Mouse (Mus musculus): ENCODE data around the gene Sebox. TPM values are rescaled to one million over a fixed set of nuclear protein-coding genes. Genes with fewer than 3 reads are reported as not detected.

The Sebox gene
- not detected in 2 replicates for polyA plus RNA-seq (2014; fragmentation: Nextera tagmentation; extraction: Ambion mirVana)

- Histone ChIP-seq H3K27me3 (ENCODE audit: control insufficient read depth, insufficient read depth, low read length) (peaks cover 5% of the 10 kb centered on the region; the same call in 1 of the 2 replicates), H3K27ac (replicated peaks; ENCODE audit: low read depth, low read length) (no peak within 1 kb of the TSS), H3K4me3 (ENCODE audit: low read depth, low read length) (no peak within 1 kb of the TSS), H3K36me3 (replicated peaks; ENCODE audit: control insufficient read depth, insufficient read depth, low read depth, low read length) (no peaks in the 10 kb centered on the region; the same call in 1 of the 2 replicates), H3K4me1 (ENCODE audit: control insufficient read depth, insufficient read depth, low read length) (no peaks in the 10 kb centered on the region), H3K9me3 (replicated peaks; ENCODE audit: control insufficient read depth, low read length) (no peaks in the 10 kb centered on the region), H3K4me2 (ENCODE audit: low read depth, low read length) (no peak within 1 kb of the TSS), H3K9ac (replicated peaks; ENCODE audit: low read length) (no peak within 1 kb of the TSS)
- no peak for DNase-seq (ENCODE audit: low spot score)
- WGBS: 69% methylated on average over 7 of the region's 7 CpGs
- ATAC-seq (replicated peaks; ENCODE audit: insufficient number of reproducible peaks, low FRiP score, low TSS enrichment, low read depth): no peak
Measured at GRCm38 (mm10) chr11:78502909-78503650, at the start of gene Sebox. Gene Sebox, plus strand, starts transcription at chr11:78503447.

GRCm38 (mm10) chr11:78453675-78454074, 49.6 kb upstream of the Sebox start:
- Histone ChIP-seq H3K36me3 (replicated peaks; ENCODE audit: control insufficient read depth, insufficient read depth, low read depth, low read length) (no peaks in the 10 kb centered on the region), H3K27me3 (ENCODE audit: control insufficient read depth, insufficient read depth, low read length) (no peaks in the 10 kb centered on the region), H3K4me1 (ENCODE audit: control insufficient read depth, insufficient read depth, low read length) (no peaks in the 10 kb centered on the region), H3K4me2 (ENCODE audit: low read depth, low read length) (no peak overlapping the region), H3K27ac (replicated peaks; ENCODE audit: low read depth, low read length) (no peak overlapping the region), H3K9ac (replicated peaks; ENCODE audit: low read length) (no peak overlapping the region), H3K9me3 (replicated peaks; ENCODE audit: control insufficient read depth, low read length) (no peaks in the 10 kb centered on the region), H3K4me3 (ENCODE audit: low read depth, low read length) (no peak overlapping the region)
- ATAC-seq (replicated peaks; ENCODE audit: insufficient number of reproducible peaks, low FRiP score, low TSS enrichment, low read depth) (no peak), DNase-seq (ENCODE audit: low spot score) (peak; percentile 73)
- 9% methylated on average over 4 of the region's 4 CpGs for WGBS

GRCm38 (mm10) chr11:78454276-78454675, 49.0 kb upstream of the Sebox start:
- no peak overlapping the region for H3K9ac ChIP-seq (replicated peaks; ENCODE audit: low read length)
- ATAC-seq (replicated peaks; ENCODE audit: insufficient number of reproducible peaks, low FRiP score, low TSS enrichment, low read depth): no peak
- no peaks in the 10 kb centered on the region for H3K36me3 ChIP-seq (replicated peaks; ENCODE audit: control insufficient read depth, insufficient read depth, low read depth, low read length)
- no peak overlapping the region for H3K4me2 ChIP-seq (ENCODE audit: low read depth, low read length)
- H3K4me1 ChIP-seq (ENCODE audit: control insufficient read depth, insufficient read depth, low read length): no peaks in the 10 kb centered on the region
- WGBS: 75% methylated on average over 7 of the region's 7 CpGs
- no peaks in the 10 kb centered on the region for H3K27me3 ChIP-seq (ENCODE audit: control insufficient read depth, insufficient read depth, low read length)
- no peak overlapping the region for H3K4me3 ChIP-seq (ENCODE audit: low read depth, low read length)
- no peak overlapping the region for H3K27ac ChIP-seq (replicated peaks; ENCODE audit: low read depth, low read length)
- no peak for DNase-seq (ENCODE audit: low spot score)
- no peaks in the 10 kb centered on the region for H3K9me3 ChIP-seq (replicated peaks; ENCODE audit: control insufficient read depth, low read length)

GRCm38 (mm10) chr11:78455308-78455707, 47.9 kb upstream of the Sebox start:
- WGBS: 48% methylated on average over 5 of the region's 5 CpGs
- Histone ChIP-seq H3K27me3 (ENCODE audit: control insufficient read depth, insufficient read depth, low read length) (no peaks in the 10 kb centered on the region), H3K27ac (replicated peaks; ENCODE audit: low read depth, low read length) (no peak overlapping the region), H3K4me2 (ENCODE audit: low read depth, low read length) (no peak overlapping the region), H3K4me1 (ENCODE audit: control insufficient read depth, insufficient read depth, low read length) (no peaks in the 10 kb centered on the region), H3K9ac (replicated peaks; ENCODE audit: low read length) (no peak overlapping the region), H3K36me3 (replicated peaks; ENCODE audit: control insufficient read depth, insufficient read depth, low read depth, low read length) (no peaks in the 10 kb centered on the region), H3K9me3 (replicated peaks; ENCODE audit: control insufficient read depth, low read length) (no peaks in the 10 kb centered on the region), H3K4me3 (ENCODE audit: low read depth, low read length) (no peak overlapping the region)
- ATAC-seq (replicated peaks; ENCODE audit: insufficient number of reproducible peaks, low FRiP score, low TSS enrichment, low read depth): no peak
- DNase-seq (ENCODE audit: low spot score): peak; percentile 58

- ATAC-seq (replicated peaks; ENCODE audit: insufficient number of reproducible peaks, low FRiP score, low TSS enrichment, low read depth) (no peak), DNase-seq (ENCODE audit: low spot score) (no peak)
- Histone ChIP-seq H3K36me3 (replicated peaks; ENCODE audit: control insufficient read depth, insufficient read depth, low read depth, low read length) (no peaks in the 10 kb centered on the region), H3K9me3 (replicated peaks; ENCODE audit: control insufficient read depth, low read length) (no peaks in the 10 kb centered on the region), H3K27ac (replicated peaks; ENCODE audit: low read depth, low read length) (no peak overlapping the region), H3K4me2 (ENCODE audit: low read depth, low read length) (no peak overlapping the region), H3K27me3 (ENCODE audit: control insufficient read depth, insufficient read depth, low read length) (no peaks in the 10 kb centered on the region), H3K4me3 (ENCODE audit: low read depth, low read length) (no peak overlapping the region), H3K4me1 (ENCODE audit: control insufficient read depth, insufficient read depth, low read length) (no peaks in the 10 kb centered on the region), H3K9ac (replicated peaks; ENCODE audit: low read length) (no peak overlapping the region)
- WGBS: 81% methylated on average over 17 of the region's 17 CpGs
Measured at GRCm38 (mm10) chr11:78458740-78459139, 44.5 kb upstream of the Sebox start.

GRCm38 (mm10) chr11:78461894-78462293, 41.4 kb upstream of the Sebox start:
- no peak overlapping the region for H3K9ac ChIP-seq (replicated peaks; ENCODE audit: low read length)
- no peak for DNase-seq (ENCODE audit: low spot score)
- no peak overlapping the region for H3K4me2 ChIP-seq (ENCODE audit: low read depth, low read length)
- no peaks in the 10 kb centered on the region for H3K4me1 ChIP-seq (ENCODE audit: control insufficient read depth, insufficient read depth, low read length)
- H3K36me3 ChIP-seq (replicated peaks; ENCODE audit: control insufficient read depth, insufficient read depth, low read depth, low read length): no peaks in the 10 kb centered on the region
- no peak overlapping the region for H3K27ac ChIP-seq (replicated peaks; ENCODE audit: low read depth, low read length)
- no peaks in the 10 kb centered on the region for H3K27me3 ChIP-seq (ENCODE audit: control insufficient read depth, insufficient read depth, low read length)
- no peaks in the 10 kb centered on the region for H3K9me3 ChIP-seq (replicated peaks; ENCODE audit: control insufficient read depth, low read length)
- no peak overlapping the region for H3K4me3 ChIP-seq (ENCODE audit: low read depth, low read length)
- ATAC-seq (replicated peaks; ENCODE audit: insufficient number of reproducible peaks, low FRiP score, low TSS enrichment, low read depth): no peak
- WGBS: 54% methylated on average over 1 of the region's 1 CpGs

- DNase-seq (ENCODE audit: low spot score) (no peak), ATAC-seq (replicated peaks; ENCODE audit: insufficient number of reproducible peaks, low FRiP score, low TSS enrichment, low read depth) (no peak)
- no peaks in the 10 kb centered on the region for H3K9me3 ChIP-seq (replicated peaks; ENCODE audit: control insufficient read depth, low read length)
- no peak overlapping the region for H3K27ac ChIP-seq (replicated peaks; ENCODE audit: low read depth, low read length)
- H3K4me1 ChIP-seq (ENCODE audit: control insufficient read depth, insufficient read depth, low read length): no peaks in the 10 kb centered on the region
- no peak overlapping the region for H3K4me2 ChIP-seq (ENCODE audit: low read depth, low read length)
- no peaks in the 10 kb centered on the region for H3K36me3 ChIP-seq (replicated peaks; ENCODE audit: control insufficient read depth, insufficient read depth, low read depth, low read length)
- H3K9ac ChIP-seq (replicated peaks; ENCODE audit: low read length): no peak overlapping the region
- H3K27me3 ChIP-seq (ENCODE audit: control insufficient read depth, insufficient read depth, low read length): no peaks in the 10 kb centered on the region
- WGBS: 82% methylated on average over 5 of the region's 5 CpGs
- H3K4me3 ChIP-seq (ENCODE audit: low read depth, low read length): no peak overlapping the region
Measured at GRCm38 (mm10) chr11:78462669-78463068, 40.6 kb upstream of the Sebox start.

GRCm38 (mm10) chr11:78463286-78464036, 39.8 kb upstream of the Sebox start:
- no peak for ATAC-seq (replicated peaks; ENCODE audit: insufficient number of reproducible peaks, low FRiP score, low TSS enrichment, low read depth)
- DNase-seq (ENCODE audit: low spot score): no peak
- Histone ChIP-seq H3K27me3 (ENCODE audit: control insufficient read depth, insufficient read depth, low read length) (no peaks in the 10 kb centered on the region), H3K9me3 (replicated peaks; ENCODE audit: control insufficient read depth, low read length) (no peaks in the 10 kb centered on the region), H3K27ac (replicated peaks; ENCODE audit: low read depth, low read length) (no peak overlapping the region), H3K4me1 (ENCODE audit: control insufficient read depth, insufficient read depth, low read length) (no peaks in the 10 kb centered on the region), H3K4me2 (ENCODE audit: low read depth, low read length) (no peak overlapping the region), H3K9ac (replicated peaks; ENCODE audit: low read length) (no peak overlapping the region), H3K36me3 (replicated peaks; ENCODE audit: control insufficient read depth, insufficient read depth, low read depth, low read length) (no peaks in the 10 kb centered on the region), H3K4me3 (ENCODE audit: low read depth, low read length) (no peak overlapping the region)
- whole genome bisulfite sequencing: 60% methylated on average over 13 of the region's 13 CpGs

All from embryonic facial prominence, embryonic 11.5 days (tissue).